Mouse (Mus musculus) thymus, postnatal 14 days (tissue): ENCODE data around the gene Jmjd8.
A peak's percentile ranks its signal among the peaks of the same experiment; 100 is the strongest.

ENCODE experiments used
- DNase-seq: peaks from one replicate; pipeline ENCODE4 v3.0.0; 2021

Gene Jmjd8

DNA sequence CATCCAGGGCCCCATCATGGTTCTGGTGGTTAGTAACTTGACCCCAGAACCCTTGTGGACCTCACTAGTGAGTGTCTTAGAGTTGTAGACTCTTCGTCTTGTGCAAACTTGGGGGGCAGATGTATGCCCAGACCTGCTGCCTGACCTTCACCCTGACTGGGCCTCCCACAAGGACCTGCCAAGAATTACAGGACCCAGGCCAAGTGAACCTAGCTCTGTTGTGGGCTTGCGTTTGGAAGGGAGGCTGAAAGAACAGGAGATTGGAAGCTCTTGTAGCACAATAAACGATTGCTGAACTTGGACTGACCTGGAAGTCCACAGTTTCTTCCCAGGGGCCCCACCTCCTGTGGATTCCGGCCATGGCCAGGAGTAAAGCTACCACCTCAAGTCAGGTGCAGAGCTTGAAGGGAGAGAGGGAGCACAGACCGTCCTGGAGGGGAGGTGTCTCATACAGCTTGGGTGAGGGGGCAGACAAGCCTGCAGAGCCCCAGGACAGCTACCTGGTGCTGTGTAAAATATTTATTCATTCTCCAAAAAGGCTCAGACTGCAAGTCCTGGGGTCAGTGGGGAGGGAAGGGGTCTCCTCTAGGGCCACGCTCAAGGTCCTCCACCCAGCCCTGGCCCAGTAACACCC lies 5.4 kb downstream of the Jmjd8 start:
- DNase-seq, result no peak

DNA sequence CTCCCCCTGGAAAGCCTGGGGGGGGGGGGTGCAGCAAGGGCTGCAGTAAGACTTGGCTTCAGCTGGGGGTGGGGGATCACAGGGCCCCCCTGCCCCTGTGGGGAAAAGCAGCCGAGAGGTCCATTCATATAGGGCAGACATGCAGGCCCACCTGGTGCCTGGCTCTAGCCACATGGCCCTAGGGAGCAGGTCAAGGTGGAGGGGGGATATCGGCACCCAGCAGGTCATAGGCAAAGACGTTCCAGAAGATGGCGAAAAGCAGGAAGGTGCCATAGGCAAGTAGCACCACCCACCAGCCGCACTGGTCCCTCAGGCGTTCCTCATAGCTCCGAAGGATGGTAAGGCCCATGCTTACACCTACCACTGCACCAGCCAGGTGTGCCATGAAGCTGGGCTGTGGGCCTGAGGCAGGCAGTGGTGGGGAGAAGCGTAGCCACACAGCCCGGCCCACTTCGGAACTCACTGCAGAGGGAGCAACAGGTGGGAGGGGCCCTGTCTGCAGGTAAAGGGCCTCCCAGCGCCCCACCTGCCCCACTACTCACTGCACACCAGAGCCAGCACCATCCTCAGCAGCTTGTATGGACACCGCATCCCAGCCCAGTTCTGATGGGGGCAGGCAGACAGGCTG lies 6.0 kb downstream of the Jmjd8 start:
- DNase-seq, result no peak

DNA sequence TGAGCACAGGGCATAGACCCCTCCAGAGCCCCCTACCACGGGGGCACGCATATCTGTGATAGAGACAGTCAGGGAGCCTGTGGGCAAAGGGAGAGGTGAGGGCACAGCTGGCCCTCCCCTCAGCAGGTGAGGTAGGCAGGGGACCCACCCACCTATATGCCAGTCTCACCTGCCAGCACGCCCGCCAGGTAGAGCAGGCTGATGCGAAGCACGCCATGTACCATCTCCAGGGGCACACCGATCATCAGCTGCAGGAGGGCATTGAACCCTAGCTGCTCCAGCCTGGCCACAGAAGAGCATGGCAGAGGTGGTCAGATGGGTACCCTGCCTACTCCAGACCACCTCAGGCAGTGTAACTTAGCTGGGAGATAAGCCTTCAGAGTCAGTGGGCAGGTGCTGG lies 6.6 kb downstream of the Jmjd8 start:
- no peak for DNase-seq

DNA sequence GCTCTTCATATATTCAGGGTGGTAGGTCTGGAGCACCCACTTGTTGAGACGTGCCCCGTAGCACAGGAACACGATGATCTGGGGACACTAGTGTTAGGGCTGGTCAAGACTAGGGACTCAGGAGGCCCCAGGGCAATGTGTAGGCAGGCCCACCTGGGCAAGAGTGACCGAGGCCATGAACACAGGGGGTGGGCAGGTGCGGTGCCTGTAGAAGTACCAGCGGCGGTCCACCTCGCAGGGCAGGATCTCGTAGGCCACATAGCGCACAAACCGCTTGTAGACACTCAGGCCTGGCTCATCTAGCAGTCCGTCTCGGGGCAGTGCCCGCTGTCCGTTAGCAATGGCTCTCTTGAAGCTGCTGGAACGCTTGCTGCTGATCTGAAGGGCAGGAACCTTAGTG lies 7.1 kb downstream of the Jmjd8 start:
- no peak for DNase-seq

DNA sequence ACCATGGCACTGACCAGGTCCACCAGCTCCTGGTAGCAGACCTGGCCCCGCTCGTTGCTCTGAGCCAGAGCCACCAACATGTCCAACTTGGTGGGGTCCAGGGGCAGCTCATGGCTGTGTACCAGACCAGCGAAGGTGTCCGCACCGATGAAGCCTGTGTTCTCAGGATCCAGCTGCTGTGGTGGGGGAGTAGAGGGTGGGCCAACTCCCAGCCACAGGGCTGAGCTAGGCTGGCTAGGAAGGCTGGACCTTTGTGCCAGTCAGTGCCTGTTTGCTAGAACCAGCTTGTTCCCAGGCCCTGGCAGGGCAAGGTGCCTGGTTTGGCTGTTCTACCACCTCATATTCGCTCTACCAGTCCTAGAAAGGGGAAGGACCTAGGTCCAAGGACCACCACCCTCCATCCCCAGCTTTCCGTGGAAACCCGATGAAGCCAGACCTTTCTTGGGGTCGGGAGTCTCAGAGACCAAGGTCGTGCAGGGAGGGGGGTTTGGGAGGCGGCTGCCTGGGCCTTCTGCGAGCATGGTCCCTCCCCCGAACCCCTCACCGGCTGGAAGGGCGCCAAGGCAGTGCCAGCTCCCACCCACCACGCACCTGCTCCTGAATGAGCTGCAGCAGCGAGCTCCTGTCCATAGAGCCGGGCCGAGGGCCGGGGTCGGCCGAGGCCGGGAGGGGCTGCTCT lies 7.9 kb downstream of the Jmjd8 start:
- no peak for DNase-seq

DNA sequence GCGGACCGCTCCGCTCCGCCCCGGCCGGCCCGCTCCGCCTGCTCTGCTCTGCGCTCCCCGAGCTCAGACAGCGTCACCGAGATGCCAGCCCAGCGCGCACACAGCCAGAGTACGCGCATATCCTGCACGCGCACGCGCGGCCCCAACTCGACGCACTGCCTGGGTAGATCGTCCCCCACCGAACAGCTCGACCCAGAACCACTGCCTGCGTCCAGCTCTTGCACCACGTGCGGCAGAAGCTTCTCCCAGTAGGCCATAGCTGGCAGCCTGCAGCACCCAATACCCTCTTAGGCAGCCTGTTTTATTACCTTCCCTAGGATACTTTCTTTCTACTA lies 8.4 kb downstream of the Jmjd8 start, which contains the start of gene Rhbdl1:
Gene Rhbdl1, minus strand, starts transcription at position 220 of the 335 bp plus-strand sequence.
- DNase-seq, result peak; percentile 63

DNA sequence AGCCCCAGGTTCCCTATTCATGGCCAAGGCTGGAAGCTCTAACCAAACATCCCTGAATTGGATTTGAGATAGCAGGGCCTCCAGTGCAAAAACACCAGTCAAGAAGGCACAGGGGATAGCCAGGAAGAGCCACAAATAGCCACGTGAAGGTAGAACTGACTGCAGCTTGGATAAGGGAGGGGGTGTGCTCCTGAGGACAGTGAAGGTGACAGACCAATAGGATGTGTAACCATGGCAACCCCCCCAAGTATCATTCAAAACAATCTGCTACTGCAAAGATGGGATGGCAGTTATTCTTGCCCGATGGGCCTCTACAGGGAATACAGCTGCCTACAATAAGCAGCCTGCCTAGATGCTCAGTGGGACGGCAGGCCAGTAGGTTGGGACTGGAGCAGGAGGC lies 8.9 kb downstream of the Jmjd8 start:
- no peak for DNase-seq

DNA sequence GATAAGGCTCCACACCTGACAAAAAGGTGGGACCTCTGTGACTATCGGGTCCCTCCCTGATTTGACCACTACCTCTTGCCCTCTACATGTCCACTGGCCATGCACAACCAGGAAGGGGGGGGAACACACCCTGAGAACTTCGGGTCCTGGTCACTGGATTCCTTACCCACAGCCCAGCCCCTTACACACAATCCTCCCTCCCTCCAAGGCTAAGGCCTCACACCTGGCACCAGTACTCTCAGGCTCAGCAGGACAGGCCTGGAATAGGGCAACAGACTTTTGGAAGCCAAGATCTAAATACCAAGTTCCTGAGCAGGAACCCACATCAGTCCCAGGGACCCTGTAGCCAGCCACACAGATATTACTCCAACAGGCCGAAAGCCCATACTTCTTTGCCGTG lies 10.2 kb downstream of the Jmjd8 start:
- no peak for DNase-seq

DNA sequence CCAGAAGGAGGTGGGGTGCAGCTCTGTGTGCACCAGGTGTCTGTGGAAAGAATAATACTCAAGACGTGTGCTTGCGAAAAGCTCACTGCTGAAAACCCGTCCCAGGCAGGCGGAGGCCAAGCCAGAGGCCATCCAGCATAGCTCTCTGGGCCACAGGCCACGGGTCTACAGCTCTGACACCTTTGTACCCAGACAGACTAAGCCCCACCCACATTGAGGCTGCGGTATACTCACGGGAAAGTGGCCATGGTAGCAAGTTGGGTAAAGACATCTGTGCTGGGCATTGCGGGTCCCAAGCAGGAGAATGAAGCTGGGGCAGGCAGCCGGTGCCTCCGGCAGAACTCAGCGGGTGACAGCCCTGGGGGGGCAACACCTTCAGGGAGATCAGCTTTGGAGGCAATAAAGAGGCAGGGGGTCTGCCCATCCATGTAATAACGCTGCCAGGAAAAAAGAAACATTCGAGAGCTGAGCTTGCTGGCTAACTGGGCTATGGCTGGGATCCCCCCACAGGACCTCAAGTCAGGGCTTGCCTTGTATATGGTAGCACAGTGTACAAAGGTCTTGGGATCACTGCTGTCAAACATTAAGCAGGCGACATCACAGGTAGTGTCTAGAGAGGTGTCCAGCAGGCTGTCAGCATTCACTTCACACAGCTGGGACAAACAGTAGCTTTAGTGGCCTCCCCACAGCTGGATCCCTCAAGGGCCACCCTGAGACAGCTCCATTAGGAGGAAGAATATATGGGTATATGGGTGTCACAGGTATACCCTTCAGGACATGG lies 11.0 kb downstream of the Jmjd8 start:
- DNase-seq, result no peak

DNA sequence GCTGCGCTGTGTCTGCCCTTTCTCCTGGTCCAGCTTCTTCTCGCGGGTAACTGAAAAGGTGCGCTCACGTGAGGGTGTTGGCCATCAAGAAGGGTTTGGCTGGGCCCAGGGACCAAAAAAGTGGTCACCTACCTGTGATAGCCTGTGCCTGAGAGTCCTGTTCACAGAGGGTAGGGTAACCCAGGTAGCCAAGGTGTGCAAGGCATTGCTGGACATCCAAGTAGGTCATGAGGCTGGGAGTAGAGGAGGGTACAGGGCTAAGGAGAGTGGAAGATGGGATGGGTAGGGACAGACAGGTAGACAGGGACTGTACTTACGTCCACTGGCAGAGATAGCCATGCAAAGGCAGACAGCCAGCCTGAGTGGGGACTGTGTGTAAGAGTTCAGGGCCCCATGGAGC lies 11.9 kb downstream of the Jmjd8 start:
- DNase-seq, result no peak

DNA sequence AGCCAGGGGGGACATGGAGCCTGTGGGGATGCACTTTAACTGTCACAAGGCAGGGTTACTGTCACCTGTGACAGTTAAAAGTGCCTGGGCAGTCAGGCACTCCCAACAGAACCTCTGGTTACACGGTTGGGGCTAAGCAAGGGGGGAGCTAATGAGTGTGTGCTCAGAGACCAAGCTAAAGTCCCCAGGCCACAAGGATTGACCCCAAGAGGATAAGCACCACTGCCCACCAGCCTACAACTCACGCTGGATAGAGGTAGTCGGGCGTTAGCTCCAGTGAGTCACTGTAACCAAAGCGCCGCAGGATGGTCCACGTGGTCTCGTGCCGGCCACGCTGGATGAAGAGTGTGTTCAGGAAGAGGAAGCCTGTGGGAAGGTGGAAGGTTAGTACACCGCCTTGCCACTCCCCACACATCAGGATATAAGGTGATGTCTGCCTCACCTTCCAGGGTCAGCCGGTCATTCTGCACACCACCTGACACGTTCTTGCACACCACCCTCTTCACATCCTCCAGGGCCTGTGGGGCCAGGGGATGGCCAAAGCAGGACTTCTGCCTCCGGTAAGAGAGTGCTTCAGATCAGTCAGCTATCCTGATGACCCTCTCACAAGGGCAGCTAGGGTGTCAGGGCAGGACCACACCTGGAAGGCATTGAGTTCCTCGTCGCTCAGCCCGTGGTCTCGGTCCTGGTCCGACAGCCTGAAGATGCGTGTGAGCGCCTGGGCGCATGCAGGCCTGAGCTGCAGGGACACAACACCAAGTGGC lies 12.6 kb downstream of the Jmjd8 start, which contains the start of gene Gm20683:
Gene Gm20683, minus strand, starts transcription at position 647 of the 764 bp plus-strand sequence.
- DNase-seq, result no peak

DNA sequence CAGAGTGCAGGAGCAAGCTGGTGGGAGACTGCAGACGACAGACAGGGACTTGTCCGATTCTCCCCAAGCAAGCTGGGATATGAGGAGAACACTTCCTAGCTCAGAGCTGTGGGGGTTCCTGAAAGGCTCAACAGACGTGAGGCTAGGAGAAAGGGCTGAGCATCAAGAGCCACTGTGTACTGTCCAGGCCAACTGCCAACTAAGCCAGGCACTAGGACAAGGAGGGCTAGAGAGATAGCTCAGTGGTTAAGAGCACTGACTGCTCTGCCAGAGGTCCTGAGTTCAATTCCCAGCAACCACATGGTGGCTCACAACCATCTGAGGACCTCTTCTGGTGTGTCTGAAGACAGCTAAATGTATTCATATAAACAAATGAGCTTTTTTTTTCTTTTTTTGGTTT lies 13.8 kb downstream of the Jmjd8 start:
- no peak for DNase-seq

DNA sequence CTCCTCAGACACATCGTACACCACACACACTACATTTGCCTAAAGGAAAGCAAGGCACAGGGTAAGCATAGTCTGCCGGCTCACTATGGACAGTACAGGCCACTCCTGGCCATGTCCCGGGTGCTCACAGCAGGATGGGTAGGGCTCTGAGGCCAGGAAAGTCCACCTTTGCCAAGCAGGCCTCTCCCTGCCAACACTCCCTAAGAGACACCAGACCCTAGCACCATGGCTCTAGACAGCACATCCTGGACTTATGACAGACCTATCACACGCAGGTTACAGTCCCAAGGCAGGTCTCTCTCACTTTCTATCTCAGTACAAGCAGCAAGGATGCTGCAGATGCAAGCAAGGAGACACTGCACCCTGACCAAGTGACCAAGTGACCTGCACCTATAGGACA lies 14.5 kb downstream of the Jmjd8 start:
- DNase-seq, result no peak

DNA sequence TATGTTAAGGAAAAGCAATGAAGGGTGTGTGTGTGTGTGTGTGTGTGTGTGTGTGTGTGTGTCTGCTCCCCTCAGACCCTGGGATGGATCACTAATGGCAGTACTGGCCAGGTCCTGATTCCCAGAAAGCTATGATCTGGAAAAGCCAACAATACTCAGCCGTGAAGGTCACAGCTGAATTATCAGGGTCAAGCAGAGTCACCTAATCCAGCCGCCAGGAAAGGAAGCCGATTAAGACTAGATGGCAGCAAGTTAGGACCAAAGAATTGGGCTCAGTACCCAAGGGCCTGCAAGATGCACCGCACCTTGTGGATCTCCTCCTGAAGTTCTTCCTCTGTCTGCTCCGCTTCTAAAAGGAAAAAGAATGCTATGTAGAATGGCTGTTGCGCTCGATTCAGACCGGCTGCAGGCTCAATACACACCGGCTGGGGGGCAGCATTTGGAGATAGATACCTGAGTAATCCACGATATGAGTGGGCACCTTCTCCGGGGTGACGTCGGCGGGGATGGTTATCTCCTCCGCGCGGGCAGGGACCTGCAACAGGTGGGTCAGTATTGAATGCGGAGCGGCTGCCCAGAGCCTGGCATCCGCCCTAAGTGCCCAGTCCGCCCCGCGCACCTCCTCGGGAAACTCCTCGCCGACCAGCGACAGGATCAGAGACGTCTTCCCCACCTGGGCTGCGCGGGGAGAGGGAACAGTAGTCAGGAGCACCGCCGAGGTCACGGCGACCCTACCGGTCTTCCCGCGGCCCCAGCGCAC lies 15.1 kb downstream of the Jmjd8 start:
- DNase-seq, result no peak

DNA sequence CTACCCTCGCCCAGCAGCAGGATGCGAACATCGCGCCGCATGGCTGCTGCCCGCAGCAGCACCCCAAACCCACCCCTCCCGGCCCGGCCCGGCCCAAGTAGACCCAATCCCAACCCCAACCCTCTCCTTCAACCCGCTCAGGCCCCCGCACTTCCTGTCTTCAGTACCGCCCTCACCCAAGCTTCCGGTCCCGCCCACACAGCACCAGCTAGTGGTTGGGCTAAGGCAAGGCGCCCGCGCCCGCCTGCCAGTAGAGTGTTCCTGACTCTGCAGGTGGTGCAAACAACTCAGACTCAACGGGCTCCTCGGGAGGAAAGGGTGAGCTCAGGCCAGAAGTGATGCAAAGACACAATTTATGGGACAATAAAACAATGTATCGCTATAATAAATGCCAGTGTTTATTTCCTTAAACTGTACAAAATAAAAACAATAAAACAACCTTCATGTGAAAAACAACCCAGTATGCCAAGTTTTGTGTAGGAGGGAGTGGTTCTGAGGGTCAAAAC lies 15.8 kb downstream of the Jmjd8 start, which contains the start of gene Rhot2:
Gene Rhot2, minus strand, starts transcription at position 456 of the 506 bp plus-strand sequence.
- peak; percentile 98 for DNase-seq

DNA sequence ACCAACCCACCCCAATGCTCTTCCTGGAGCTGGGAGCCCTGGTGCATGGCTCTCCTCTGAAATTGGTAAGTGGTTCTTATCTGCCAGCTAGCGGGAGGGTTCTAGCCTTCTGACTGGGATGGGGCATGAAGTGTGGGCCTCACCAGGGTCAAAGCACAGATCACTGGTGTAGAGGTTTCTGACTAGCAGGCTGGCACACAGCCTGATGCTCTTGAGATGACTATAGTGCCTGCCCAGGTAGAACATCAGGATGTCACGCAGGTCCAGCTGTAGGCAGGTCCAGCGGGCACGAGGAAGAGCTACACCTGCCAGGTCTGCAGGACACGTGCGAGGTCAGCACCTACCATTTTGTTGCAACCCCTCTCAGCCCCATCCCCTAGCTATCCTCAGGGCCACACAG lies 31.6 kb downstream of the Jmjd8 start:
- DNase-seq, result no peak

DNA sequence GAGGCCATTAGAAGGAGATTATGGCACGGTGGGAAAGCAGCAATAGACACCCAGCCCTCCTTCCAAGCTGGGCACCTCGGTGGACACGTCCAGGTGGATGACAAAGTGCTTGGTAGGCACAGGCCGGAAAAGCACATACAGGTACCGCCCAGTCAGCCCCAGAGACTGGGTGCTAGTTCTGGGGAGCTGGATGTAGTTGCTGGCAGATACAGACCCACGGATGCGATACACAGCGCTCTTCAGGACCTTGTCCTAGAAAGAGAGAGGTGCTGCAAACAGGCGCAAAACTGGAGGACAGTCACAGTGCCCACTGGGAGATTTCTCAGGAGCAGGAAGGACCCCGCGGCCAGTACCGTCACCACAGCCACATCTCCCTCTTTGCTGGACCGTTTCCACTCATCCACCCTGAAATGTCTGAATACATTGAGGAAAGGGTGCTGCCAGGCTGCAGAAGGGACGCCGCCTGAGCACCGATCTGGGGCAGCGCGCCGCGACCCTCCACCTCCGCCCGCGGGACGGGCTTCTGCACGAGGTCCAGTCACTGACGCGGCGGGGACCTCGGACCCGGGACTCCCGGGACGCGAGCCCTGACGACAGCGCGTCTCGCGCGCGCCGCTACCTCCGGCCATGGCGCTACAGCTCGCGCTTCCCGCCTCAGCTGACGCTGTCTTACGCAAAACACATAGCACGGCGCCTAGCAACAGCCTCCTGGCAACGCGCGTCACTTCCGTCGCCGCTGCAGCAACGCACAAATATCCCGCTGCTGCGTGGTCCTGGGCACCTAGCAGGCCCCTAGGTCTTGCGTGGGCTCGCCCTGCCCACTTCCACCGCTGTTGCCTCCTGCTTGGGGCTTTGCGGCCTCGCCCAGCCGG lies 32.4 kb downstream of the Jmjd8 start, which contains the start of gene Wdr90:
Gene Wdr90, minus strand, starts transcription at position 670 of the 872 bp plus-strand sequence.
- peak; percentile 91 for DNase-seq

DNA sequence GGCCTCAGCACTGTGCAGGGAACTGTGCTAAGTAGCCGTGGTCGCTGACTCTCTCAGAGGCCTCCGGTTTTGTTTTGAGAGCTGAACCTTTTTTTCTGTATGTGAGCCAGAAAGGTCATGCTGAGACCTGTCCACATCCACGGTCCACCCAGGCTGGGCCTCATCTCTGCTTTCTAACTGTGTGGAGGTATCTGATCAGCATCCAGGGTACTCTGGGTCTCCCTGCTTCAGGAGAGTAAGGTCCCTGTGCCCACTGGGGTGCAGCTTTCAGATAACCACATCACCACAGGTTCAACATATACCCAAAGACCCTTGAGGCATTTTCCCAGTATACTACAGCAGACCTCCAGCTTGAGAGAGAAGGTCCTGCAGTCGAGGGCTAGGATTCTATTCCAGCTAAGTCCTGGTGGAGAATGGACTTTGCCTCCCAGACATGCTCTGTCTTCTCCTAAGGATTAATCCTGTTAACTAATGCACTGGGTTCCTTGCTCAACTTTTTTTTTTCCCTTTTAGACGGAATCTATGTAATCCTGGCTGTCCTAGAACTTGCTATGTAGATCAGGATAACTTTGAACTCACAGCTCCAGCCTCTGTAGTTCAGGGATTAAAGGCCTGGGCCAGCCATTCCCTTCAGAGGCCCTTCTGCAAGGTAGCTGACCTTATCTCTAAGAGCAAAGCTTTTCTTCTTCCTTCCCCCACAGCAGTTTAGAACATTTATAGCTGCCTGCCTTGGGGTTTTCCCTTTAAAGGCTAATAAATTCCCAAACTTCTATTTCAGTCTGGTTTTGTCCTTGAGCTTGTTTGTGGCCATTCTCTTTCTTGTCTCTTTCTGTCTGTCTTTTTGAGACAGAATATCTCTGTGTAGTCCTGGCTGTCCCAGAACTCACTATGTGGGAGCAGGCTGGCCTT lies 33.3 kb downstream of the Jmjd8 start:
- DNase-seq, result no peak

DNA sequence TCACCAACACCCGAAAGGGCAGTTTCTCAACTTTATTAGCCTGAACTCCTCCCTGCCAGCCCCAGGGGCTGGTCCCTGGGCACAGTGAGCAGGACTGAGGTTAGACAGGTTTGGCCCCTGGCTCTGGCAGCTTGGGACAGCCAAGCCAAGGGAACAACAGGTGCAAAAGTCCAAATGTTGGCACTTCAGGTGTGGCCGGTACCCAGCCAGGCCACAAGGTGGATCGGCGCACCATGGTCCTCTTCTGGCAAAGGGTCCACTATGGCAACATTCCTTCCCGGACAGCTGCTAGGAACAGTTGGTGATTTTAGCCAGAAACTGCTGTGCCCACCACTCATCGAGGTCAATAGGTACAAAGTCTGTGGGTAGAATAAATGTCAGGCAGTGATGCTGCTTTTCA lies 35.0 kb downstream of the Jmjd8 start:
- no peak for DNase-seq
